Mouse (Mus musculus): ENCODE measurements around the gene Cnppd1.

The Cnppd1 gene

GRCm38 (mm10) chr1:75147411-75148135, 5.1 kb upstream of the Cnppd1 start:
- DNase-seq, result no peak

GRCm38 (mm10) chr1:75145589-75145988, 3.1 kb upstream of the Cnppd1 start:
- DNase-seq, result no peak

GRCm38 (mm10) chr1:75141486-75142190, 873 bp downstream of the Cnppd1 start:
- peak; percentile 67 for DNase-seq

- no peak for DNase-seq
Observed at GRCm38 (mm10) chr1:75140601-75141190, 1.8 kb downstream of the Cnppd1 start.

GRCm38 (mm10) chr1:75138448-75138847, 4.1 kb downstream of the Cnppd1 start:
- DNase-seq, result no peak

GRCm38 (mm10) chr1:75136730-75137129, 5.8 kb downstream of the Cnppd1 start:
- no peak for DNase-seq

GRCm38 (mm10) chr1:75136293-75136692, 6.2 kb downstream of the Cnppd1 start:
- no peak for DNase-seq

- no peak for DNase-seq
Observed at GRCm38 (mm10) chr1:75133421-75134207, 8.9 kb downstream of the Cnppd1 start, which contains the start of gene Slc23a3. Slc23a3 (minus strand) TSS chr1:75133890.

GRCm38 (mm10) chr1:75128641-75129040, 13.9 kb downstream of the Cnppd1 start:
- DNase-seq, result peak; percentile 33

GRCm38 (mm10) chr1:75125418-75125817, 17.1 kb downstream of the Cnppd1 start:
- no peak for DNase-seq

- peak; percentile 88 for DNase-seq
Observed at GRCm38 (mm10) chr1:75124346-75125321, 17.9 kb downstream of the Cnppd1 start, which contains the start of gene Nhej1. Nhej1 (minus strand) TSS chr1:75125200.

- DNase-seq, result no peak
Observed at GRCm38 (mm10) chr1:75122211-75122610, 20.3 kb downstream of the Cnppd1 start.
